Mouse (Mus musculus) cortical plate, adult 2 months (tissue): ENCODE results near the gene Tef. TPM values are rescaled to one million over a fixed set of nuclear protein-coding genes. Genes with fewer than 3 reads are reported as not detected.

ENCODE experiments used
- H3K27ac ChIP-seq: fragments of 200-500 bp; 2 replicates; pipeline ENCODE4 v1.5.1; 2012; ENCODE audit warnings: low read length, control low read depth, inconsistent platforms; ENCODE audit not compliant: insufficient read depth
- H3K4me1 ChIP-seq: fragments of 200-500 bp; 2 replicates; pipeline ENCODE4 v1.6.1; 2011; ENCODE audit warnings: low read length; ENCODE audit not compliant: control insufficient read depth, insufficient read depth
- H3K4me3 ChIP-seq: fragments of 200-500 bp; 2 replicates; pipeline ENCODE4 v1.5.1; 2011; ENCODE audit warnings: mild to moderate bottlenecking, low read length, control low read depth; ENCODE audit not compliant: insufficient read depth
- CTCF ChIP-seq: fragments of 200-500 bp; IDR thresholded peaks from 2 replicates; pipeline ENCODE4 v1.5.1; 2011; ENCODE audit warnings: mild to moderate bottlenecking, control low read depth, low read length; ENCODE audit not compliant: insufficient read depth; ENCODE audit errors: extremely low read depth
- POLR2A ChIP-seq: fragments of 200-500 bp; IDR thresholded peaks from 2 replicates; pipeline ENCODE4 v1.6.1; 2011; ENCODE audit warnings: mild to moderate bottlenecking, low read length, control low read depth; ENCODE audit not compliant: insufficient read depth; ENCODE audit errors: extremely low read depth
- polyA plus RNA-seq: library from polyadenylated mRNA; depleted of rRNA; stranded (reverse); fragments of >200 nt; gene quantifications from 2 replicates; pipeline ENCODE4 v1.2.3, GENCODE M21; 2012

The Tef gene
- polyA plus RNA-seq, 1 experiment = 318 TPM

DNA sequence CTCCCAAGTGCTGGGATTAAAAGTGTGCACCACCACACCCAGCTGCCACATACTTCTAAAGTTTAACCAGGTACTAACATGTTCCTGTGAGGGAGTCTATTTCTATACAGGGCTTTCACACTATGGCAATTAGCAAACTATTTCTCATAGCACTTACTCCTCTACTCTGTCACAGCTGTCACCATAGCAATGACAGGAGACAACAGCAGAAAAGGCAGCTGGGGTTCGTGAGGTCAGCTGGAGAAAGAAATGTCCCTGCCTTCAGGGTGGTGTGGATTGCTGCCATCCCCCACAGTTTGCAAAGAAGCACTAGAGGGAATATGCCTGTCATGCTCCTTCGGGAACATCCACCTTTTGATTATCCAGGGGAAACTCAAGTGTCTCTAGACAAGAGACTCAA is 6.6 kb downstream of the Tef start:
- Histone ChIP-seq H3K4me1 (peaks cover 21% of the 10 kb centered on the region), H3K4me3 (no peak overlapping the region), H3K27ac (no peak overlapping the region)
- TF ChIP-seq CTCF (no peak), POLR2A (no peak)

- TF ChIP-seq CTCF = no peak
- TF ChIP-seq POLR2A = no peak
- Histone ChIP-seq H3K4me1 (peaks cover 19% of the 10 kb centered on the region), H3K27ac (peak overlapping the region; percentile 98; the same call in 1 of the 2 replicates), H3K4me3 (no peak overlapping the region; the same call in 1 of the 2 replicates)
These were observed 7.3 kb downstream of the Tef start for GRCm38 (mm10) chr15:81809550-81809949.

DNA sequence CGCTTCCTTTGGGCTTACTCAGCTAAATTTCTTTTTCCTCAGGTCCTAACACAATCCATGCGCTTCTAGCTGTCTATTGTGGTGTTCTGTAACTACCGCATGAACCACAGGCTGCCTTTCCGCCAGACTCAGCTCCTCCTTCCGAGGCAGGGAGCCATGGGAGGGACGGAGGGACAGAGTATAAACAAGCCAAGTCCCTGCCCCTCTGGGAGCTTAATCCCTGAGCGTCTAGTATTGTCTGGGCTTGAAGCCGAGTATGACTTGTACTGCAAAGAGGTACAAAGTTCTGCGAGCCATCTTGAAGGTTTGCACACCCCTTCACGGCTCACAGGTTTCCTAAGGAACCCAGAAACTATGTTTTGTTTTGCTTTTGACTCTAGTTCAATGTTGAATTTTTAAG is 7.9 kb downstream of the Tef start:
- Histone ChIP-seq H3K4me1 (peaks cover 19% of the 10 kb centered on the region), H3K27ac (peak overlapping the region; percentile 98), H3K4me3 (peak overlapping the region; percentile 52)
- TF ChIP-seq POLR2A (peak; percentile 65), CTCF (no peak)

DNA sequence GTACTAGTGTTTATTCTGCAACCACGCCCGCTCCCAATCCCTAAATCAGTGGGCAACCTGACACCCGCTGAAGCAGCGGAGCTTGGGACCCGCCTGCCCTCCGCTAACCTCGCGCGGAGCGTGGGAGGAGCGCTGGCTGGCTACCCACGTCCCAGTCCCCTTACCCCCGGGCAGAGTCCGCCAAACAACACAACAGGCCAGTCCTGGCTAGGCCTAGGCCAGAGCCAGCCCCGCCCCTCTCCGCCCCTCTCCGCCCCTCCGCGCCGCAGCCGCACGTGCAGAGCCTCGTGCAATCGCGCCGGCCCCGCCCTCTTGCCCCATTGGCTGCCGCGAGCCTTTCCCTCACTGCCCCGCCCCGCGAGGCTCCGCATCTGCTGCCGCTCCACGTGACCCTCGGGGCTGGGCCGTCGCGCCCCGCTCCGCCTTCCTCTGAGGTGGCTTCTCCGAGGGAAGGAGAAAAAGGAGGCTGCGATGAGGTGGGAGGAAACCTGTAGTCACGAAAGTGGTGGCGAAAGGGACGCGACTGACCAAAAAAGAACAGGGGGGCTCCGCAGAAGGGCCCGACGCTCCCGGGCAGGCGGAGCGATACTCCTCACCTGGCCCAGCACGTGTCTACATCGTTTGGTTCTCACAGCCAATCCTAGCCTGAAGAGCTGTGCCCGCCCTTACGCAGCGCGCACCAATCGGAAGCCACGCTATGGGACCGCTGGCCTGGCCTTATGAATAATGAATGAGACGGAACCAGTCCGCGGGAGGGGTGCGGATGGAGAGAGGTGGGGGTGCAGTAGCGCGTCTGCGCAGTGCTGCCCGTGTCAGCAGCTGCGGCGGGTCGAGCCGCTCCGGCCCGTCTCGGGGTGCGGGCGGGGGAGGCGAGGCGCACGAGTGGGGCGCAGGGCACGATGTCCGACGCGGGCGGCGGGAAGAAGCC is 8.7 kb downstream of the Tef start:
- TF ChIP-seq POLR2A (peak; percentile 72), CTCF (no peak)
- H3K4me1 ChIP-seq = peaks cover 16% of the 10 kb centered on the region; the same call in 1 of the 2 replicates
- H3K27ac ChIP-seq = peak overlapping the region; percentile 99
- H3K4me3 ChIP-seq = peak overlapping the region; percentile 52

- H3K4me1 ChIP-seq = peaks cover 16% of the 10 kb centered on the region; the same call in 1 of the 2 replicates
- H3K4me3 ChIP-seq = peak overlapping the region; percentile 52
- TF ChIP-seq CTCF = no peak
- TF ChIP-seq POLR2A = no peak
- peak overlapping the region; percentile 73 for H3K27ac ChIP-seq
These were observed 9.4 kb downstream of the Tef start for GRCm38 (mm10) chr15:81811599-81811996.

DNA sequence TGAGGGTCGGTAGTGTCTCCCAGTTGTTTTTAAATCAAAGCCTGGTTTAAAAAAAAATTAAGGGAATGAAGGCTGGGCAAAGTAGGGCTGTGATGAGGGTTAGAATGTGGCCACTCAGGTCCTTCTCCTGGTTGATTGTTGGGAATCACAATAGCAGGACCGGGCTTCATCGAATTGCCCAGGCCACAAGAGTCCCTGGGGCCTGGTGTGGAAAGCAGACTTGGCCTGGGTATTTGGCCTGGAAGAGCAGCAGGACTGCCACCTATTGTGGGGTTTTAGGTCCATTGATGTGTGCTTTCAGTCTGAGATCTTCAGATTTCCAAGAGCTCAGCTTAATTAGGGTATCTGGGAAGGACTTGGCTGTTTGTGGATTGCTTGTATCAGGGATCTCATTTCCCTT is 10.1 kb downstream of the Tef start:
- Histone ChIP-seq H3K4me1 (peaks cover 16% of the 10 kb centered on the region; the same call in 1 of the 2 replicates), H3K4me3 (peak overlapping the region; percentile 52), H3K27ac (peak overlapping the region; percentile 73)
- TF ChIP-seq POLR2A (0 out of 2 replicates have a peak, but pooled peaks have one; percentile 13), CTCF (no peak)

DNA sequence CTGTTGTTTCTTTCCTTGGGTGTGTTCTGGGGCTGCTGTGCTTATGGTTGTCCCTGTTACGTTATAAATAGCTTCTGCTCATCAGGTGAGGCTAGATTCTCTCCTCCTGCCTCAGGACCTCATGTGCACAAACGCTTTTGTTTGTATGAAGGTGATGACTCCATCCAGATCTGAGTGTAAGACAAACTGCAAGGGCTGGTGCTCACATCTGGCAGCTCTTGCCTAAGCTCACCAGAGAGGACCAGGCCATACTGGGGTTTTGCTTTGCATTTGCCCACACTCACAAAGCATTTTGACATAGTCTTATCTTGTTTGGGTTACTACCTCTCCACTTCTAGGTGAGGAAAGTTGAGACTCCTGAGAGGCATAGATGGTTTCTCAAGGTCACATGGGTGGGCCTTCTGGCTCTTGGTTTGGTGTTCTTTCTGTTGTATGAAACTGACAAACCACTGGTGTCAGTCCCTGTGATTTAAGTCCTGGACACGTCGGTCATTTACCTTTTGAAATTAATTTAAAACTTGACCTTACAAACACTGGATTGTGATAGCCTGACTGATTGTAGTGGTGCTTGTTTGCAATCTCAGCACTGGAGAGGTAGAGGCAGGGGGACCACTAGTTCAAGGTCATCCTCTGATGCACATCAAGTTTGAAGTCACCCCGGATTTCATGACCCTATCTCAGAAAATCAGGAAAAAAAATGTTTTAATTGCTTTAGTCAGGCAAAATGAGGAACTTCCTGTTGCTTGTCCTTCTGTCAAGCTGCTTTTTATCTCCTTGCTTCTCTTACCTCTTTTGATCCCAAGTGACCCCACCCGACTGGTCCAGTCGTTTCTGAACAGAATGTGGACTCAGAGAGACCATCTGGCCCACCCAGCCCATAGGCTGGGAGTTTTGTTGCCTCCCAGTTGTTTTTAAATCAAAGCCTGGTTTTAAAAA is 10.7 kb downstream of the Tef start:
- no peak for TF ChIP-seq CTCF
- Histone ChIP-seq H3K4me3 (peak overlapping the region; percentile 52), H3K27ac (peak overlapping the region; percentile 73)

GRCm38 (mm10) chr15:81813986-81814705 is 11.9 kb downstream of the Tef start:
- Histone ChIP-seq H3K4me1 (peaks cover 13% of the 10 kb centered on the region; the same call in 1 of the 2 replicates), H3K27ac (peak overlapping the region; percentile 0; the same call in 1 of the 2 replicates), H3K4me3 (no peak overlapping the region)
- TF ChIP-seq POLR2A (no peak), CTCF (no peak)

More for the DNA sequence above, 10.7 kb downstream of the Tef start:
- H3K4me1 ChIP-seq = peaks cover 16% of the 10 kb centered on the region; the same call in 1 of the 2 replicates
